Mouse (Mus musculus) kidney, embryonic 14.5 days (tissue): ENCODE data around the gene Acin1. TPM values are rescaled to one million over a fixed set of nuclear protein-coding genes. Genes with fewer than 3 reads are reported as not detected.

Source experiments
- ATAC-seq: fragments of 200-750 bp; cut with Nextera tagmentation; 2 replicates; pipeline ENCODE4 v1.8.0; 2017; ENCODE audit warnings: moderate number of reproducible peaks, mild to moderate bottlenecking, moderate TSS enrichment, moderate library complexity; ENCODE audit not compliant: low FRiP score, low TSS enrichment
- H3K27ac ChIP-seq: fragments of 300-500 bp; sonication (generic); 2 replicates; pipeline ENCODE4 v1.5.1; 2014; ENCODE audit warnings: low read depth, mild to moderate bottlenecking, low read length, moderate library complexity, mixed read lengths
- H3K27me3 ChIP-seq: fragments of 300-500 bp; sonication (generic); 2 replicates; pipeline ENCODE4 v1.6.1; 2014; ENCODE audit warnings: mild to moderate bottlenecking, low read length; ENCODE audit not compliant: control insufficient read depth, insufficient read depth
- H3K36me3 ChIP-seq: fragments of 300-500 bp; sonication (generic); 2 replicates; pipeline ENCODE4 v1.6.1; 2014; ENCODE audit warnings: low read length, mixed read lengths; ENCODE audit not compliant: control insufficient read depth, insufficient read depth
- H3K4me1 ChIP-seq: fragments of 300-500 bp; sonication (generic); 2 replicates; pipeline ENCODE4 v1.6.1; 2014; ENCODE audit warnings: low read length, mixed read lengths; ENCODE audit not compliant: control insufficient read depth, insufficient read depth
- H3K4me2 ChIP-seq: fragments of 300-500 bp; sonication (generic); replicated peaks from 2 replicates; pipeline ENCODE4 v1.6.1; 2014; ENCODE audit warnings: low read depth, mild to moderate bottlenecking, low read length
- H3K4me3 ChIP-seq: fragments of 300-500 bp; sonication (generic); 2 replicates; pipeline ENCODE4 v1.5.1; 2014; ENCODE audit warnings: mild to moderate bottlenecking, low read length
- H3K9ac ChIP-seq: fragments of 300-500 bp; sonication (generic); 2 replicates; pipeline ENCODE4 v1.6.1; 2014; ENCODE audit warnings: low read depth, mild to moderate bottlenecking, low read length, moderate library complexity
- H3K9me3 ChIP-seq: fragments of 300-500 bp; sonication (generic); 2 replicates; pipeline ENCODE4 v1.6.1; 2016; ENCODE audit warnings: low read length; ENCODE audit not compliant: control insufficient read depth
- WGBS: fragments of 180-500 bp; shearing (Covaris S2); extraction: QIAGEN DNeasy Blood & Tissue Kit; methylation state at CpG from one replicate; pipeline ENCODE4 v1.1.7; 2014; 5-methylcytosine and 5-hydroxymethylcytosine counted together
- polyA plus RNA-seq: library from polyadenylated mRNA; unstranded; fragments of >200 nt; fragmentation: Nextera tagmentation; extraction: Ambion mirVana; gene quantifications from 2 replicates; pipeline ENCODE4 v1.2.1, GENCODE M21; 2014

Acin1 gene
- polyA plus RNA-seq, 1 experiment from 2014 or later = 161 TPM

DNA sequence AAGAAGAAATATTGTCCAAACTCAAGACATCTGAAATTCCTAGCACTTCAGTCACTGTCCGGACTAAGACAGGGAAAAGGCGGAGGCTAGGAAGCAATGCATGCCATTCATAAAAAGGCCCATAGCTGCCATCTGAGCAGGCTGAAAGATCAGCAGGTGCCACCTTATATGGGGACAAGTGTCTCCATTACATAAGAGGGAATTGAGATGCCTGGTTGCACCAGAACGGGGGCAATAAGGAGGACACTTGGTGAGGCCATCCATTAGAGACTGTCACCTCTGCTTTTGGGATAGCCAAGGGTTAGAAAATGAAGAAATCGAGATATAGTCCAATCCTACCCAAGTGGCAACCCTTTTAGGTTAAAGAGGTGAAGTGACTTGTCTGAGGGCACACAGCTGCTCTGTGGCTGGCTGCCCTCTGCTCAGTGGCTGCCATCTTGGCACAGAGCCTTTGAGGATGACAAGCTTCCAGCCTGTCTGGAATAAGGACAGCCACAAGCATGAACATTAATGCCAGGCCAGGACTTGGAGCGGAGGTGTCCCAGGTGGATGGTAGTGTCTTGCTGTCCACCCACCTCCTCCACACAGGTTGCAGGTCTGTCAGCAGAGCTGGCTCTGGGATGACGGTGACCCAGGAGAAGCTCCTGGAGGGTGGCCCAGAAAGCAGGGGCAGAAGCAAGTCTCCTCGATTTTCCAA is 34.1 kb upstream of the Acin1 start:
- whole genome bisulfite sequencing = 90% methylated on average over 6 of the region's 7 CpGs

DNA sequence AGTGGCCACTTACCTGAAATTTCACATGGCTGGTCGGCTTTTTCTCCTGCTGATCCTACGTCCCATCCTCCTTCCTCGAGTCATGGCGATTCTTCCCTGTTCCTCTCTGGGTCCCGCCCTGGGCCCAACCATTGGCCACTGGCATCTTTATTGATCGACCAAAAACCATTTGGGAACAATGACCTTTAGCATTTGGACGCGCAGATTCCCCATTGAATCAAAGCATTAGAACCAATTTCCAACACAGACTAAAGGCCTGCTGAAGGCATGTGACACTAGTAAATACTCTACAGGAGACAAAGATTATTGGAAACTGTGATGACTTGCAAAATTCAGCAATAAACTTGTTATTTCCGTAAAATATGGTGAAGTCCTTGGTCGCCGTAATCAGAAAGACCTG is 33.3 kb upstream of the Acin1 start:
- Histone ChIP-seq H3K4me2 (no peak overlapping the region), H3K4me3 (no peak overlapping the region), H3K9ac (no peak overlapping the region), H3K27ac (no peak overlapping the region), H3K36me3 (no peaks in the 10 kb centered on the region), H3K9me3 (no peaks in the 10 kb centered on the region; the same call in 1 of the 2 replicates), H3K4me1 (0 out of 2 replicates have a peak, but pooled peaks cover 2% of the 10 kb centered on the region), H3K27me3 (no peaks in the 10 kb centered on the region)
- 90% methylated on average over 11 of the region's 11 CpGs for WGBS
- no peak for ATAC-seq

More for the DNA sequence above, 34.1 kb upstream of the Acin1 start:
- Histone ChIP-seq H3K36me3 (no peaks in the 10 kb centered on the region), H3K4me2 (no peak overlapping the region), H3K27ac (no peak overlapping the region), H3K9ac (no peak overlapping the region), H3K4me1 (0 out of 2 replicates have a peak, but pooled peaks cover 2% of the 10 kb centered on the region), H3K9me3 (no peaks in the 10 kb centered on the region; the same call in 1 of the 2 replicates), H3K27me3 (no peaks in the 10 kb centered on the region), H3K4me3 (no peak overlapping the region)
- no peak for ATAC-seq

DNA sequence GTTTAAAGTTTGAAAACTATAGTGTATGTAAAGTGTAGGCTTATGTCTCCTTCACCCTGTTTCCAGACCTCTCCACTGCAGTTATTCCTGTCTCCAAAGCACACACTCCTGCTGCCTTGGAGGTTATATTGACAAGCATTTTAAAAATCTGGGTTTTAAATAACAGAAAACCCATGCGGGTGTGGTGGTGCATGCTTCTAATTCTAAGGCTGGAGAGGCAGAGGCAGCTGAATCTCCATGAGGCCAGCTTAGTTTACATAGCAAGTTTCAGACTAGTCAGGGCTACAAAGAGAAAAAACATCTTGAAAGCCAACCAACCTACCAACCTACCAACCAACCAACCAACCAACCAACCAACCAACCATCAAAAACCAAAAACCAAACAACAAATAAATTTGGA is 28.7 kb upstream of the Acin1 start:
- H3K4me2 ChIP-seq = no peak overlapping the region; the same call in 1 of the 2 replicates
- H3K9ac ChIP-seq = no peak overlapping the region
- H3K9me3 ChIP-seq = no peaks in the 10 kb centered on the region; the same call in 1 of the 2 replicates
- ATAC-seq = no peak
- H3K4me1 ChIP-seq = peaks cover 6% of the 10 kb centered on the region; the same call in 1 of the 2 replicates
- WGBS = 88% methylated on average over 1 of the region's 1 CpGs
- H3K4me3 ChIP-seq = no peak overlapping the region
- H3K27ac ChIP-seq = no peak overlapping the region
- no peaks in the 10 kb centered on the region for H3K27me3 ChIP-seq
- no peaks in the 10 kb centered on the region for H3K36me3 ChIP-seq

DNA sequence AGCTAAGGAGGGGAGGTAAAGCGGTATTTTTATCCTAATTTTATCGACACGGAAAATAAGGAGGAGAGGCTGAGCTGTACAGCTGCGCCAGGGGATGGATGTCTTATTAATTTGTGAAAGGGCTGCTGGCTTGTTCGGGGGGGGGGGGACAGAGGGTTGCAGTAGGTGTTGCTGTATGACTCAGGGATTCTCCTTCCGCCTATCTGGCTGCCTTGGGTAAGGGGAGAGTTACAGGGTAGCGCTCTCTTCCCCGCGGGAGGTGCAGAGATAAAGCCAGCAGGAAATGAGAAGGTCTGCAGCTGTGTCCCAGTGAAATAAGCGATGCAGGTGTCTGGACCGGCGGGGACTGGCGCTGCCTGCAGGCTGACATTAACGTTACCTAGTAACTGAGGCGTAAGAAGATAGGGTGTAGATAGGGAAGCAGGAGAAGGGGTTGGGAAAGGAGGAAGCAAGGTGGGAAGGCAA is 27.9 kb upstream of the Acin1 start:
- 2% methylated on average over 15 of the region's 15 CpGs for WGBS
- no peak overlapping the region for H3K27ac ChIP-seq
- no peak overlapping the region; the same call in 1 of the 2 replicates for H3K9ac ChIP-seq
- no peaks in the 10 kb centered on the region for H3K27me3 ChIP-seq
- H3K4me3 ChIP-seq = peak overlapping the region; percentile 25
- no peaks in the 10 kb centered on the region; the same call in 1 of the 2 replicates for H3K9me3 ChIP-seq
- peak overlapping the region; percentile 49 for H3K4me2 ChIP-seq
- peaks cover 6% of the 10 kb centered on the region; the same call in 1 of the 2 replicates for H3K4me1 ChIP-seq
- peak; percentile 41; the same call in 1 of the 2 replicates for ATAC-seq
- no peaks in the 10 kb centered on the region for H3K36me3 ChIP-seq

DNA sequence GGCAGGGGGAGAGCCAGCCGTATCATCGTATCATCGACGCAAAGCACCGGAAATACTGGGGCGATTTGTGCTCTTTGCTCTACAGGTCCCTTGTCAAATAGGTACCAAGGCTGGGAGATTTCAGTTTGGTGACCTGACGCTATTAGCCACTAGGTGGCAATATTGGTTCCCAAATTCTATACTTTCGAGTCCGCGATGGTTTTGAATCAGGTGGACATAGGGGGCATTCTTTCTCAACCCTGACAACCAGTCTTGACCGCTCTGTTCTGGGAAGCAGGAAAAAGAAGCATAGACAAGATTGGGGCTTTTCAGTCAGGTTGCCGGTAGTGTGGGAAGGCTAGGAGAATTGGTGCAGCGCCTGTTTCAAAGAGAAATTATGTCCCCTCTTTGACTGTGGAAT is 27.4 kb upstream of the Acin1 start:
- Histone ChIP-seq H3K4me1 (peaks cover 6% of the 10 kb centered on the region; the same call in 1 of the 2 replicates), H3K36me3 (no peaks in the 10 kb centered on the region), H3K4me2 (peak overlapping the region; percentile 49), H3K4me3 (peak overlapping the region; percentile 25), H3K9me3 (no peaks in the 10 kb centered on the region; the same call in 1 of the 2 replicates), H3K27me3 (no peaks in the 10 kb centered on the region), H3K9ac (no peak overlapping the region), H3K27ac (no peak overlapping the region)
- ATAC-seq = peak; percentile 33; the same call in 1 of the 2 replicates
- WGBS = under 1% methylated on average over 13 of the region's 13 CpGs

DNA sequence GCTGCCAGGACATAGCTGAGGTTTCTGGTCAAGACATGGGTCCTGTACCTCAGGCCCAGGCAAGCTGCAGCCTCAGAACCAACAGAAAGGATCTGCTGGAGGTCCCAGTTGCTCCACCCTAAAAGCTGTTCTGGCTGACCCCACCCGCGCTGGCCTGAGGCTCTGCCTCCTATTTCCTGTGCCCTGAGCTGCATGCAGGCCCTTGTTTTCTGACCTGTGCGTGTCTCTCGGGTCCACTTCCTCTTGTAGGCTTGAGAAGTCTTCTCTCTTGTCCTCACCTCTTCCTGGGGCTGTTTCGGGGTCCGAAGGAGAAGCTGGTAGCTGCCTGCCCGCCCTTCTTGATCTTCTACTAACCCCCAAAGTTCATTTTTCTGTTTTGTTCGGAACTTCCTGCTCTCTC is 26.1 kb upstream of the Acin1 start:
- Histone ChIP-seq H3K4me3 (no peak overlapping the region), H3K27me3 (no peaks in the 10 kb centered on the region), H3K9me3 (no peaks in the 10 kb centered on the region), H3K36me3 (no peaks in the 10 kb centered on the region), H3K9ac (no peak overlapping the region), H3K27ac (no peak overlapping the region), H3K4me2 (no peak overlapping the region), H3K4me1 (peaks cover 6% of the 10 kb centered on the region; the same call in 1 of the 2 replicates)
- ATAC-seq = no peak
- 67% methylated on average over 8 of the region's 8 CpGs for WGBS

DNA sequence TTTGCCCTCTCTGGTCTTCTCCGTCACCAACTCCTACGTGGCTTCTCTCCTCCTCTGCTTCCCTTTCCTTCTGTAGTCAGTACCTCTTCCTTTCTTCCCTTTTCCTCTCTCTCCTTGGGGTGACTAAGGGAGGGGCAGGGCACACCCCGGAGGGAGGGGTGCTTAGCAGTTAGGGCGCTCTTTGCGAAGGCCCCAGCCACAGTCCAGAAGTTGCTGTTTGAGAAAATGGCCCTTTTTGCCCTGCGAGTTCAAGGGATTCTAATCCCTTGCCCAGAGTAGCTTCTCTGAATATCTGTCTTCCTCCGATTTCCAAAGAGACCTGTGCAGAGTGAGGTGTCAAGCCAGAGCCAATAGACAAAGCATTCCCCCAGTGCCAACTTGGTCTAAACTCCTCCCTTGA is 25.3 kb upstream of the Acin1 start, which contains the start of gene Cebpe:
Gene Cebpe, minus strand, starts transcription at position 101 of the 400 bp plus-strand sequence.
- H3K4me2 ChIP-seq = no peak within 1 kb of the TSS
- H3K36me3 ChIP-seq = no peaks in the 10 kb centered on the region
- no peaks in the 10 kb centered on the region for H3K9me3 ChIP-seq
- ATAC-seq = no peak
- H3K27me3 ChIP-seq = no peaks in the 10 kb centered on the region
- WGBS = 83% methylated on average over 7 of the region's 7 CpGs
- no peak within 1 kb of the TSS for H3K9ac ChIP-seq
- H3K27ac ChIP-seq = no peak within 1 kb of the TSS
- H3K4me1 ChIP-seq = peaks cover 8% of the 10 kb centered on the region; the same call in 1 of the 2 replicates
- H3K4me3 ChIP-seq = no peak within 1 kb of the TSS

DNA sequence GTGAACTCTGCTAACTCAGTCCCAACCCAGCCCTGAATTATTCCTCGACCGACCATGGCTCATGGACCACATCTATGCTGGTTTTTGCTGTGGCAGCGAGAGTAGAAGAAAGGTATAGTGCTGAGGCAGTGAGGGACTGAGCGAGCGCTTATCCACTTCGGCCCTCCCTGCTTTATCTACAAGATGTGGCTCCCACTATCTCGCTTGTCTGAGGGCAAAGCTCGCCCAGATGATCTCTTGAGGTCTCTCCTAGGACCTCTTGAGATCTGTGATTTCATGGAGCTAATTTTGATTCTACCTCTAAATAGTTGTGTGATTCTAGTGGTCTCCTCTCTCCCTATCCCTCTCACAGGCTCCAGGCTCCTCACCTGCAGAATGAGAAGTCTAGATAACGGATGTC is 22.3 kb upstream of the Acin1 start:
- ATAC-seq = no peak
- no peaks in the 10 kb centered on the region for H3K9me3 ChIP-seq
- 0 out of 2 replicates have a peak, but pooled peaks cover 3% of the 10 kb centered on the region for H3K4me1 ChIP-seq
- no peak overlapping the region for H3K9ac ChIP-seq
- H3K4me3 ChIP-seq = no peak overlapping the region
- no peaks in the 10 kb centered on the region for H3K27me3 ChIP-seq
- WGBS = 87% methylated on average over 9 of the region's 9 CpGs
- H3K36me3 ChIP-seq = no peaks in the 10 kb centered on the region
- no peak overlapping the region for H3K4me2 ChIP-seq
- no peak overlapping the region for H3K27ac ChIP-seq
